Mouse (Mus musculus) heart, postnatal 0 days (tissue): ENCODE results near the gene Rps19bp1.

ENCODE experiments used
- CTCF ChIP-seq: IDR thresholded peaks from 2 replicates; pipeline ENCODE4 v1.5.1; 2016; ENCODE audit warnings: antibody characterized with exemption, control low read depth, low read depth
- EP300 ChIP-seq: IDR thresholded peaks from 2 replicates; pipeline ENCODE4 v1.6.1; 2016; ENCODE audit warnings: antibody characterized with exemption, low read depth

DNA sequence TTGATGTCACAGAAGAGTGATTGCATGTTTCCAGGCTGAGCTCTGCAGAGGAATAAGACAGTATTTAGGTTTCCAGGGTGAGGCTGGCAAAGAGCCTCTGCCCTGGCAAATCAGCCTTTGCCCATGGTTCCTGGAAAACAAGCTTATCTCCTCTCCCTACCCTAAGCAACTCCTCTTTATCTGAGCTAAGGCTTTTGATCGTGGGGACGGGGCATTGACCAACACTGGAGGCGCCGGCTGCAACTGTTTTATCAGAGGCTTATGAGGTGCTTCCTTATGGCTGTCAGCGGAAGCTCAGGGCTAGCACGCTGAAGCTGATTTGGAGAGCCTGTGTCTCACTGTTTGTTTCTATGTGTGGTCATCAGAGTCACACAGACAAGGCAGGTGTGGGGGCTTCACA is 13.5 kb downstream of the Rps19bp1 start:
- TF ChIP-seq EP300 = no peak
- no peak for TF ChIP-seq CTCF
